Mouse (Mus musculus): ENCODE measurements around the gene Snx25.
"Not testable (repeated sequence)": the region's sequence is repeated elsewhere in the genome, so short reads cannot be mapped to it uniquely, and the experiment has no call there.

The Snx25 gene

GRCm38 (mm10) chr8:46137336-46137735 is 14.6 kb downstream of the Snx25 start:
- DNase-seq (ENCODE audit: low read depth, low spot score): no peak

GRCm38 (mm10) chr8:46135546-46135945 is 16.4 kb downstream of the Snx25 start:
- not testable (repeated sequence) for DNase-seq (ENCODE audit: low read depth, low spot score)

GRCm38 (mm10) chr8:46130426-46130825 is 21.5 kb downstream of the Snx25 start:
- no peak for DNase-seq (ENCODE audit: low read depth, low spot score)

- no peak for DNase-seq (ENCODE audit: low read depth, low spot score)
Measured at GRCm38 (mm10) chr8:46122498-46122897, 29.5 kb downstream of the Snx25 start.

- DNase-seq (ENCODE audit: low read depth, low spot score): no peak
Measured at GRCm38 (mm10) chr8:46119176-46119575, 32.8 kb downstream of the Snx25 start.

- DNase-seq (ENCODE audit: low read depth, low spot score): no peak
Measured at GRCm38 (mm10) chr8:46117172-46117571, 34.8 kb downstream of the Snx25 start.

- DNase-seq (ENCODE audit: low read depth, low spot score): not testable (repeated sequence)
Measured at GRCm38 (mm10) chr8:46113421-46114170, 38.4 kb downstream of the Snx25 start.

- no peak for DNase-seq (ENCODE audit: low read depth, low spot score)
Measured at GRCm38 (mm10) chr8:46107690-46108089, 44.3 kb downstream of the Snx25 start.

GRCm38 (mm10) chr8:46103434-46103833 is 48.5 kb downstream of the Snx25 start:
- DNase-seq (ENCODE audit: low read depth, low spot score): no peak

GRCm38 (mm10) chr8:46092667-46093360 is 59.1 kb downstream of the Snx25 start:
- DNase-seq (ENCODE audit: low read depth, low spot score): no peak

GRCm38 (mm10) chr8:46083141-46083540 is 68.8 kb downstream of the Snx25 start:
- no peak for DNase-seq (ENCODE audit: low read depth, low spot score)

GRCm38 (mm10) chr8:46081030-46081429 is 70.9 kb downstream of the Snx25 start:
- DNase-seq (ENCODE audit: low read depth, low spot score): no peak

- DNase-seq (ENCODE audit: low read depth, low spot score): no peak
Measured at GRCm38 (mm10) chr8:46078866-46079265, 73.1 kb downstream of the Snx25 start.

GRCm38 (mm10) chr8:46075223-46075622 is 76.7 kb downstream of the Snx25 start:
- DNase-seq (ENCODE audit: low read depth, low spot score): no peak

- DNase-seq (ENCODE audit: low read depth, low spot score): no peak
Measured at GRCm38 (mm10) chr8:46073540-46074140, 78.3 kb downstream of the Snx25 start.

- DNase-seq (ENCODE audit: low read depth, low spot score): no peak
Measured at GRCm38 (mm10) chr8:46072798-46073197, 79.2 kb downstream of the Snx25 start.

GRCm38 (mm10) chr8:46040260-46040659 is 111.7 kb downstream of the Snx25 start:
- no peak for DNase-seq (ENCODE audit: low read depth, low spot score)

GRCm38 (mm10) chr8:46039666-46040065 is 112.3 kb downstream of the Snx25 start:
- DNase-seq (ENCODE audit: low read depth, low spot score): no peak

GRCm38 (mm10) chr8:46036217-46036616 is 115.7 kb downstream of the Snx25 start:
- no peak for DNase-seq (ENCODE audit: low read depth, low spot score)

- DNase-seq (ENCODE audit: low read depth, low spot score): peak; percentile 7
Measured at GRCm38 (mm10) chr8:46024392-46024791, 127.6 kb downstream of the Snx25 start.

GRCm38 (mm10) chr8:46022758-46023157 is 129.2 kb downstream of the Snx25 start:
- DNase-seq (ENCODE audit: low read depth, low spot score): no peak

- no peak for DNase-seq (ENCODE audit: low read depth, low spot score)
Measured at GRCm38 (mm10) chr8:46022203-46022602, 129.8 kb downstream of the Snx25 start.

Data from mesoderm, embryonic 11.5 days (tissue).